Mouse (Mus musculus) CH12.LX (cell line): ENCODE measurements at regions not wholly inside any gene's neighbourhood (a gene's known extent, or its start where the extent isn't known, plus 50 kb on each side); places are given as distances from the start of the nearest gene placed in this dataset.

Experiments used
- DNase-seq: peaks from one replicate; pipeline ENCODE4 v3.0.0-alpha.2; 2013; ENCODE audit errors: extremely low read depth
- H3K27ac ChIP-seq: 2 replicates; pipeline ENCODE4 v1.5.1; 2012; ENCODE audit warnings: low read depth, mild to moderate bottlenecking, control low read depth, moderate library complexity; ENCODE audit not compliant: insufficient read depth
- H3K27me3 ChIP-seq: replicated peaks from 2 replicates; pipeline ENCODE3; 2012; ENCODE audit warnings: inconsistent platforms
- H3K36me3 ChIP-seq, 2 experiments: replicated peaks in 1 of 2; 2 replicates each; pipeline versions ENCODE3 to v1.6.1; 2012; ENCODE audit warnings: inconsistent platforms in 1 of 2, low read length in 1 of 2, mild to moderate bottlenecking in 1 of 2, mixed read lengths in 1 of 2, moderate library complexity in 1 of 2; ENCODE audit not compliant: control insufficient read depth in 1 of 2, insufficient read depth in 1 of 2
- H3K4me1 ChIP-seq, 2 experiments: 2 replicates each; pipeline ENCODE4 v1.6.1; 2012; ENCODE audit warnings: inconsistent platforms in 1 of 2, moderate library complexity in 1 of 2; ENCODE audit not compliant: insufficient read depth in 2 of 2, control insufficient read depth in 1 of 2
- H3K4me2 ChIP-seq: 2 replicates; pipeline ENCODE4 v1.6.1; 2012; ENCODE audit warnings: low read depth, mild to moderate bottlenecking, control low read depth; ENCODE audit not compliant: poor library complexity, insufficient read depth, severe bottlenecking
- H3K4me3 ChIP-seq, 3 experiments: fragments of 150-350 bp in 1 of 3; sonication (generic) in 1 of 3; replicated peaks in 1 of 3; 2 replicates each; pipeline versions ENCODE3 to v1.5.1; 2011 to 2012; ENCODE audit warnings: low read depth in 2 of 3, low read length in 2 of 3, mild to moderate bottlenecking in 2 of 3, moderate library complexity in 2 of 3, control low read depth in 1 of 3, improper control_type of control experiment in 1 of 3, inconsistent platforms in 1 of 3, mixed read lengths in 1 of 3; ENCODE audit not compliant: poor library complexity in 1 of 3
- H3K79me2 ChIP-seq: replicated peaks from 2 replicates; pipeline ENCODE4 v1.6.1; 2012; ENCODE audit warnings: mild to moderate bottlenecking, moderate library complexity; ENCODE audit not compliant: control insufficient read depth, poor library complexity, insufficient read depth, severe bottlenecking; ENCODE audit errors: extremely low read depth
- H3K9ac ChIP-seq: 2 replicates; pipeline ENCODE4 v1.6.1; 2012; ENCODE audit warnings: low read depth, mild to moderate bottlenecking, control low read depth, moderate library complexity; ENCODE audit not compliant: insufficient read depth
- H3K9me3 ChIP-seq: replicated peaks from 2 replicates; pipeline ENCODE3; 2012; ENCODE audit warnings: low read length, inconsistent platforms, mixed read lengths
- CHD2 ChIP-seq: IDR thresholded peaks from 2 replicates; pipeline ENCODE4 v1.6.1; 2011; ENCODE audit warnings: low read length, improper control_type of control experiment
- E2F4 ChIP-seq: IDR thresholded peaks from 2 replicates; pipeline ENCODE4 v1.6.1; 2011; ENCODE audit warnings: low read depth, low read length, improper control_type of control experiment; ENCODE audit not compliant: insufficient replicate concordance
- ELF1 ChIP-seq: IDR thresholded peaks from 2 replicates; pipeline ENCODE4 v1.6.1; 2014; ENCODE audit warnings: low read depth, mild to moderate bottlenecking, inconsistent platforms, low read length, improper control_type of control experiment
- EP300 ChIP-seq: IDR thresholded peaks from 2 replicates; pipeline ENCODE4 v1.6.1; 2011; ENCODE audit warnings: low read length, improper control_type of control experiment
- ETS1 ChIP-seq: conservative IDR thresholded peaks from 2 replicates; pipeline ENCODE4 v1.6.1; 2012; ENCODE audit warnings: low read depth, mild to moderate bottlenecking, inconsistent platforms, low read length, improper control_type of control experiment, moderate library complexity
- IRF4 ChIP-seq: IDR thresholded peaks from 2 replicates; pipeline ENCODE4 v1.6.1; 2014; ENCODE audit warnings: low read depth, mild to moderate bottlenecking, inconsistent platforms, low read length, improper control_type of control experiment
- JUN ChIP-seq: IDR thresholded peaks from 2 replicates; pipeline ENCODE4 v1.6.1; 2011; ENCODE audit warnings: low read depth, mild to moderate bottlenecking, low read length, improper control_type of control experiment, moderate library complexity; ENCODE audit not compliant: insufficient read depth
- JUND ChIP-seq: conservative IDR thresholded peaks from 2 replicates; pipeline ENCODE4 v1.6.1; 2011; ENCODE audit warnings: low read depth, low read length, improper control_type of control experiment
- MAZ ChIP-seq: IDR thresholded peaks from 2 replicates; pipeline ENCODE4 v1.6.1; 2012; ENCODE audit warnings: low read depth, mild to moderate bottlenecking, inconsistent platforms, low read length, improper control_type of control experiment, moderate library complexity
- MEF2A ChIP-seq: IDR thresholded peaks from 2 replicates; pipeline ENCODE4 v1.6.1; 2014; ENCODE audit warnings: low read depth, mild to moderate bottlenecking, inconsistent platforms, low read length, improper control_type of control experiment, borderline replicate concordance
- MXI1 ChIP-seq: IDR thresholded peaks from 2 replicates; pipeline ENCODE4 v1.6.1; 2011; ENCODE audit warnings: mild to moderate bottlenecking, low read depth, low read length, improper control_type of control experiment
- NELFE ChIP-seq: IDR thresholded peaks from 2 replicates; pipeline ENCODE4 v1.6.1; 2011; ENCODE audit warnings: low read depth, low read length, improper control_type of control experiment
- PAX5 ChIP-seq: IDR thresholded peaks from 2 replicates; pipeline ENCODE4 v1.6.1; 2012; ENCODE audit warnings: low read length, inconsistent platforms, mixed read lengths
- POLR2A ChIP-seq: IDR thresholded peaks from 2 replicates; pipeline ENCODE4 v1.6.1; 2011; ENCODE audit warnings: low read depth, mild to moderate bottlenecking, improper control_type of control experiment, low read length
- POLR2AphosphoS2 ChIP-seq: IDR thresholded peaks from 2 replicates; pipeline ENCODE4 v1.6.1; 2011; ENCODE audit warnings: low read depth, low read length, improper control_type of control experiment
- RCOR1 ChIP-seq: conservative IDR thresholded peaks from 2 replicates; pipeline ENCODE4 v1.6.1; 2012; ENCODE audit warnings: low read depth, mild to moderate bottlenecking, inconsistent platforms, low read length, improper control_type of control experiment
- ZKSCAN1 ChIP-seq: IDR thresholded peaks from 2 replicates; pipeline ENCODE4 v1.6.1; 2012; ENCODE audit warnings: low read depth, inconsistent platforms, low read length, improper control_type of control experiment, borderline replicate concordance
- dilution Hi-C: fragments of 300-500 bp; cut with MboI; formaldehyde crosslinking; loops from 2 replicates; pipeline ENCODE4 v1.14.3; 2020; ENCODE audit warnings: low sequenced_read_pairs; ENCODE audit not compliant: extremely low pct_unique_long_range_greater_than_20kb, extremely low pct_ligation_motif_present
- in situ Hi-C: fragments of 300-500 bp; cut with MboI; formaldehyde crosslinking; loops from 3 replicates; pipeline ENCODE4 v1.14.3; 2019; ENCODE audit warnings: low sequenced_read_pairs, low pct_ligation_motif_present, low pct_unique_long_range_greater_than_20kb, mixed read lengths

GRCm38 (mm10) chr9:80732971-80733370 is 267.7 kb upstream of the Impg1 start:
- Histone ChIP-seq H3K4me3 (no peak overlapping the region), H3K4me1 (peaks cover 0 to 3% of the 10 kb centered on the region in 2 experiments; a peak in 1 of 4 replicates), H3K9me3 (no peaks in the 10 kb centered on the region), H3K27ac (no peak overlapping the region), H3K79me2 (no peaks in the 10 kb centered on the region), H3K36me3 (no peaks in the 10 kb centered on the region), H3K4me2 (no peak overlapping the region), H3K9ac (no peak overlapping the region), H3K27me3 (no peaks in the 10 kb centered on the region)
- dilution Hi-C loops, result no loop called here
- TF ChIP-seq POLR2AphosphoS2, result no peak
- TF ChIP-seq E2F4, result no peak
- TF ChIP-seq CHD2, result no peak
- no peak for TF ChIP-seq PAX5
- no peak for TF ChIP-seq JUND
- no peak for TF ChIP-seq MXI1
- TF ChIP-seq ELF1, result no peak
- in situ Hi-C loops, result no loop called here
- DNase-seq, result no peak

- dilution Hi-C loops, result no loop called here
- Histone ChIP-seq H3K36me3 (no peaks in the 10 kb centered on the region), H3K4me1 (peaks cover 0 to 3% of the 10 kb centered on the region in 2 experiments; a peak in 1 of 4 replicates), H3K4me2 (no peak overlapping the region), H3K27ac (no peak overlapping the region), H3K4me3 (no peak overlapping the region), H3K27me3 (no peaks in the 10 kb centered on the region), H3K9me3 (no peaks in the 10 kb centered on the region), H3K79me2 (no peaks in the 10 kb centered on the region), H3K9ac (no peak overlapping the region)
- no peak for DNase-seq
- in situ Hi-C loops, result no loop called here
- TF ChIP-seq MAZ (no peak), IRF4 (no peak), RCOR1 (no peak), EP300 (no peak), POLR2A (no peak), ETS1 (no peak), MEF2A (no peak), JUN (no peak), ZKSCAN1 (no peak), NELFE (no peak)
Observed at GRCm38 (mm10) chr9:80723638-80724037, 258.4 kb upstream of the Impg1 start.
